Mouse (Mus musculus): ENCODE results near the gene Klk8. TPM values are rescaled to one million over a fixed set of nuclear protein-coding genes. Genes with fewer than 3 reads are reported as not detected.

Gene Klk8
- 7.1 and 9.6 TPM in 2 replicates for polyA plus RNA-seq (2014; fragmentation: Nextera tagmentation; extraction: Ambion mirVana)

GRCm38 (mm10) chr7:43797333-43797769 is at the start of gene Klk8:
Gene Klk8 (plus strand): TSS chr7:43797577.
- Histone ChIP-seq H3K27ac (ENCODE audit: low read depth, low read length) (no peak within 1 kb of the TSS), H3K27me3 (replicated peaks; ENCODE audit: control insufficient read depth, insufficient read depth, low read length) (peaks cover 18% of the 10 kb centered on the region), H3K9ac (ENCODE audit: low read length) (peak within 1 kb of the TSS; percentile 38), H3K9me3 (replicated peaks; ENCODE audit: control insufficient read depth, low read length) (no peaks in the 10 kb centered on the region), H3K36me3 (ENCODE audit: control insufficient read depth, insufficient read depth, low read length) (no peaks in the 10 kb centered on the region), H3K4me2 (ENCODE audit: low read length) (peak within 1 kb of the TSS; percentile 60), H3K4me1 (ENCODE audit: control insufficient read depth, insufficient read depth, low read length) (no peaks in the 10 kb centered on the region; the same call in 1 of the 2 replicates), H3K4me3 (ENCODE audit: low read depth, low read length) (peak within 1 kb of the TSS; percentile 40)
- ATAC-seq (peak; percentile 32; the same call in 1 of the 2 replicates), DNase-seq (ENCODE audit: low spot score) (no peak)
- WGBS: under 1% methylated on average over 28 of the region's 28 CpGs

- WGBS: 68% methylated on average over 1 of the region's 1 CpGs
- Histone ChIP-seq H3K4me3 (ENCODE audit: low read depth, low read length) (no peak overlapping the region), H3K9ac (ENCODE audit: low read length) (no peak overlapping the region), H3K4me2 (ENCODE audit: low read length) (no peak overlapping the region), H3K9me3 (replicated peaks; ENCODE audit: control insufficient read depth, low read length) (no peaks in the 10 kb centered on the region), H3K36me3 (ENCODE audit: control insufficient read depth, insufficient read depth, low read length) (no peaks in the 10 kb centered on the region), H3K27me3 (replicated peaks; ENCODE audit: control insufficient read depth, insufficient read depth, low read length) (no peaks in the 10 kb centered on the region), H3K27ac (ENCODE audit: low read depth, low read length) (no peak overlapping the region), H3K4me1 (ENCODE audit: control insufficient read depth, insufficient read depth, low read length) (no peaks in the 10 kb centered on the region)
- DNase-seq (ENCODE audit: low spot score) (peak; percentile 0), ATAC-seq (no peak)
Observed at GRCm38 (mm10) chr7:43747788-43748187, 49.6 kb upstream of the Klk8 start.

- no peaks in the 10 kb centered on the region for H3K27me3 ChIP-seq (replicated peaks; ENCODE audit: control insufficient read depth, insufficient read depth, low read length)
- no peak overlapping the region for H3K9ac ChIP-seq (ENCODE audit: low read length)
- no peaks in the 10 kb centered on the region for H3K4me1 ChIP-seq (ENCODE audit: control insufficient read depth, insufficient read depth, low read length)
- H3K4me2 ChIP-seq (ENCODE audit: low read length): no peak overlapping the region
- H3K4me3 ChIP-seq (ENCODE audit: low read depth, low read length): no peak overlapping the region
- no peak for ATAC-seq
- no peak for DNase-seq (ENCODE audit: low spot score)
- H3K36me3 ChIP-seq (ENCODE audit: control insufficient read depth, insufficient read depth, low read length): no peaks in the 10 kb centered on the region
- 85% methylated on average over 2 of the region's 2 CpGs for WGBS
- no peak overlapping the region for H3K27ac ChIP-seq (ENCODE audit: low read depth, low read length)
- H3K9me3 ChIP-seq (replicated peaks; ENCODE audit: control insufficient read depth, low read length): no peaks in the 10 kb centered on the region
Observed at GRCm38 (mm10) chr7:43752806-43753205, 44.6 kb upstream of the Klk8 start.

- ATAC-seq: no peak
- no peaks in the 10 kb centered on the region for H3K4me1 ChIP-seq (ENCODE audit: control insufficient read depth, insufficient read depth, low read length)
- WGBS: 33% methylated on average over 8 of the region's 8 CpGs
- no peaks in the 10 kb centered on the region for H3K36me3 ChIP-seq (ENCODE audit: control insufficient read depth, insufficient read depth, low read length)
- H3K9ac ChIP-seq (ENCODE audit: low read length): no peak overlapping the region
- no peak overlapping the region for H3K4me3 ChIP-seq (ENCODE audit: low read depth, low read length)
- no peak overlapping the region for H3K4me2 ChIP-seq (ENCODE audit: low read length)
- DNase-seq (ENCODE audit: low spot score): no peak
- no peaks in the 10 kb centered on the region for H3K9me3 ChIP-seq (replicated peaks; ENCODE audit: control insufficient read depth, low read length)
- no peak overlapping the region for H3K27ac ChIP-seq (ENCODE audit: low read depth, low read length)
- no peaks in the 10 kb centered on the region for H3K27me3 ChIP-seq (replicated peaks; ENCODE audit: control insufficient read depth, insufficient read depth, low read length)
Observed at GRCm38 (mm10) chr7:43766484-43766883, 30.9 kb upstream of the Klk8 start.

GRCm38 (mm10) chr7:43768597-43768996 is 28.8 kb upstream of the Klk8 start, which contains the start of gene Klk12:
Gene Klk12 (plus strand): TSS chr7:43768897.
- H3K4me1 ChIP-seq (ENCODE audit: control insufficient read depth, insufficient read depth, low read length): no peaks in the 10 kb centered on the region
- no peaks in the 10 kb centered on the region for H3K36me3 ChIP-seq (ENCODE audit: control insufficient read depth, insufficient read depth, low read length)
- ATAC-seq (no peak), DNase-seq (ENCODE audit: low spot score) (no peak)
- H3K4me2 ChIP-seq (ENCODE audit: low read length): no peak within 1 kb of the TSS
- no peaks in the 10 kb centered on the region for H3K9me3 ChIP-seq (replicated peaks; ENCODE audit: control insufficient read depth, low read length)
- no peak within 1 kb of the TSS for H3K9ac ChIP-seq (ENCODE audit: low read length)
- H3K4me3 ChIP-seq (ENCODE audit: low read depth, low read length): no peak within 1 kb of the TSS
- no peaks in the 10 kb centered on the region for H3K27me3 ChIP-seq (replicated peaks; ENCODE audit: control insufficient read depth, insufficient read depth, low read length)
- no peak within 1 kb of the TSS for H3K27ac ChIP-seq (ENCODE audit: low read depth, low read length)
- 79% methylated on average over 4 of the region's 4 CpGs for WGBS

- H3K36me3 ChIP-seq (ENCODE audit: control insufficient read depth, insufficient read depth, low read length): no peaks in the 10 kb centered on the region
- H3K4me1 ChIP-seq (ENCODE audit: control insufficient read depth, insufficient read depth, low read length): no peaks in the 10 kb centered on the region
- H3K27ac ChIP-seq (ENCODE audit: low read depth, low read length): no peak overlapping the region
- WGBS: 88% methylated on average over 8 of the region's 8 CpGs
- H3K9ac ChIP-seq (ENCODE audit: low read length): no peak overlapping the region
- no peak overlapping the region for H3K4me2 ChIP-seq (ENCODE audit: low read length)
- H3K27me3 ChIP-seq (replicated peaks; ENCODE audit: control insufficient read depth, insufficient read depth, low read length): no peaks in the 10 kb centered on the region
- DNase-seq (ENCODE audit: low spot score): no peak
- no peaks in the 10 kb centered on the region for H3K9me3 ChIP-seq (replicated peaks; ENCODE audit: control insufficient read depth, low read length)
- no peak overlapping the region for H3K4me3 ChIP-seq (ENCODE audit: low read depth, low read length)
- no peak for ATAC-seq
Observed at GRCm38 (mm10) chr7:43769636-43770035, 27.7 kb upstream of the Klk8 start.

GRCm38 (mm10) chr7:43770701-43771100 is 26.7 kb upstream of the Klk8 start:
- ATAC-seq: no peak
- H3K4me2 ChIP-seq (ENCODE audit: low read length): no peak overlapping the region
- H3K4me1 ChIP-seq (ENCODE audit: control insufficient read depth, insufficient read depth, low read length): no peaks in the 10 kb centered on the region
- H3K36me3 ChIP-seq (ENCODE audit: control insufficient read depth, insufficient read depth, low read length): no peaks in the 10 kb centered on the region
- H3K9ac ChIP-seq (ENCODE audit: low read length): no peak overlapping the region
- DNase-seq (ENCODE audit: low spot score): no peak
- H3K27me3 ChIP-seq (replicated peaks; ENCODE audit: control insufficient read depth, insufficient read depth, low read length): no peaks in the 10 kb centered on the region
- 93% methylated on average over 10 of the region's 10 CpGs for WGBS
- no peak overlapping the region for H3K4me3 ChIP-seq (ENCODE audit: low read depth, low read length)
- H3K9me3 ChIP-seq (replicated peaks; ENCODE audit: control insufficient read depth, low read length): no peaks in the 10 kb centered on the region
- no peak overlapping the region for H3K27ac ChIP-seq (ENCODE audit: low read depth, low read length)

- whole genome bisulfite sequencing: 93% methylated on average over 6 of the region's 6 CpGs
- H3K27me3 ChIP-seq (replicated peaks; ENCODE audit: control insufficient read depth, insufficient read depth, low read length): no peaks in the 10 kb centered on the region
- DNase-seq (ENCODE audit: low spot score): no peak
Observed at GRCm38 (mm10) chr7:43771916-43772315, 25.5 kb upstream of the Klk8 start.

GRCm38 (mm10) chr7:43772901-43773300 is 24.5 kb upstream of the Klk8 start:
- H3K4me3 ChIP-seq (ENCODE audit: low read depth, low read length): no peak overlapping the region
- WGBS: 88% methylated on average over 3 of the region's 3 CpGs
- no peaks in the 10 kb centered on the region for H3K9me3 ChIP-seq (replicated peaks; ENCODE audit: control insufficient read depth, low read length)
- no peaks in the 10 kb centered on the region for H3K27me3 ChIP-seq (replicated peaks; ENCODE audit: control insufficient read depth, insufficient read depth, low read length)
- no peaks in the 10 kb centered on the region for H3K4me1 ChIP-seq (ENCODE audit: control insufficient read depth, insufficient read depth, low read length)
- ATAC-seq (no peak), DNase-seq (ENCODE audit: low spot score) (no peak)
- H3K9ac ChIP-seq (ENCODE audit: low read length): no peak overlapping the region
- no peak overlapping the region for H3K27ac ChIP-seq (ENCODE audit: low read depth, low read length)
- H3K36me3 ChIP-seq (ENCODE audit: control insufficient read depth, insufficient read depth, low read length): no peaks in the 10 kb centered on the region
- no peak overlapping the region for H3K4me2 ChIP-seq (ENCODE audit: low read length)

More at GRCm38 (mm10) chr7:43771916-43772315, 25.5 kb upstream of the Klk8 start:
- Histone ChIP-seq H3K9ac (ENCODE audit: low read length) (no peak overlapping the region), H3K4me3 (ENCODE audit: low read depth, low read length) (no peak overlapping the region), H3K36me3 (ENCODE audit: control insufficient read depth, insufficient read depth, low read length) (no peaks in the 10 kb centered on the region), H3K4me2 (ENCODE audit: low read length) (no peak overlapping the region), H3K9me3 (replicated peaks; ENCODE audit: control insufficient read depth, low read length) (no peaks in the 10 kb centered on the region), H3K27ac (ENCODE audit: low read depth, low read length) (no peak overlapping the region), H3K4me1 (ENCODE audit: control insufficient read depth, insufficient read depth, low read length) (no peaks in the 10 kb centered on the region)
- ATAC-seq: no peak
